Mouse (Mus musculus): Measurements from ENCODE around the gene Tes3-ps.

Gene Tes3-ps

DNA sequence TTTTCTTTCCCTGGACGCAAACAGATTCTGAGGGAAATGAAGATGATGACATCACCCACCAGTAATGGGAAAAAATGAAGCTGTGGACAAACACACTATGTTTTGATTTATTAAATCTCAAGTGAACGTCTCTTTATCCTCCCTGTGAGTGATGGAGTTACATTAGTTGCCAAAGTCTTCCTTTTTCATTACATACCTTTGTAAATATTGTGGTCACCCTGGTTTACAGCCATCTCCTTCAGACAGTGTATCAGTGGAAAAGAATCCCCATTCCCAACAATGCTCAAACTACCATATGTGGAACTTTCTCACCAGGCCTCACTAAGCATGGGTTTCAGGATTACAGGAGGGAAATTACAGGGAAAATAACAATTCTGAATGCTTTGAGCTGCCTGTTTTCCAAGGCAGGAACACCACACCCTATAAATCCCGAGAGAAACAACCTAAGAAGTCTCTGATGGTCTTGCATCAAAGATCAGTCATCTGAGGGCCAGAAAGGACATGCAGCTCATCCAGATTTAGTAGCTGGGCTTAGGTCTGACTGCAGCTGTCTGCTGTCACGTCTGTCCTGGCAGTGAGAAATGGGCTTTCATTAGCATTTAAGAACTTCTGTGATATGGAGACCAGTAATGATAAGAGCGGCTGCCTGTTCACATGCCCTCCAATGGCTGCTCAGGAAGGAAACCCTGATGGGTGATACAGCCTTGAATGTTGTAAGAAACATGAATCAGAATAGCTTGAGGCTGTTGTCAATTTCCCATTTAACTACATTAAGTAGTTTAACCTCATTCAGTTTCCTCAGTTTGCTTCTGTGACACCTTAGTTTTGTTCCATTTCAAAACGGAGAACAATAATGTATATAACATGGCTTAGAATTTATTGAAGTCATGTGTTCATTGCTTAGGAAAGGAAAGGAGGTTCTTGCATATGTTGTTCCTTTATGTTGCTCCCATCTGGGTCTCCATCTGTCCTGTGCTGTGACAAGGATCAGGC, at the start of gene Tes3-ps:
Gene Tes3-ps, plus strand, starts transcription at position 943 of the 993 bp plus-strand sequence.
- DNase-seq (ENCODE audit: low spot score): no peak

DNA sequence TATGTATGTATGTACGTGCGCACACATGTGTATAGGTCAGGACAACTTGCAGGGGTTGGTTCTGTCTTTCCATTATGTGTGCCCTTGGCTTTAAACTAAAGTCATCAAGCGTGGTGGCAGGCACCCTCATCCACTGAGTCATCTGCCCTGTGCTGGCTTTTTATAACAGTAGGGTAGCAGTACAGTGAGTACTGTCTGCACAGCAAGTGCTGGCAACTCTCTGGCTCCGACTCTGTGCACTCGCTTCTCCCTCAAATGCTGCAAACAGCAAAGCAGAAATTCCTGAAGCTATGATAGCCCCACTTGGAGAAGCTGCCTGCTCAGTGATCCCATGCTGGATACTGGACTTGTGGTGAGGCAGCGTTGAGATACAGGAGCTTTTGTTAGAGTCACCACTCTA, 48.7 kb upstream of the Tes3-ps start:
- DNase-seq (ENCODE audit: low spot score): no peak

DNA sequence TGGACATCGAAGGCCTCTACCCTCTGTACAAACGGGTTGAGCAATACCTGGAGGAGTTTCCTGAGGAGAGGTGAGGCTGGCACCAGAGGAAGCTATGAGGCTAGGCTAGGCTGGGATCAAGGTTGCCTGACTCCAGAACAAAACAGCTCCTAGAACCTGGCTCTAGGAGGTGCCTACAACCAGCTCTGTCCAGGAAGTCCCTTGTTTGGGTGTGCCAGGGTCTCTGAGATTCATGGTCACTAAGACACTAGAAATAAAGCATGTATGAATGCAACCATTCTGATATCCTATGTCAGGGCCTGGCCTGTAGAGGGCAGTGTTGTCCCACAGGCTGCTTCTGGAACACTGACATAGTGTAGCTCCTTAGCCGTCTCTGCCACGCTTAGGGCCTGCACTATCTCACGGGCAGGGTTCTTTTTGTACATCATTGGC, 43.8 kb upstream of the Tes3-ps start:
- DNase-seq (ENCODE audit: low spot score): peak; percentile 75

DNA sequence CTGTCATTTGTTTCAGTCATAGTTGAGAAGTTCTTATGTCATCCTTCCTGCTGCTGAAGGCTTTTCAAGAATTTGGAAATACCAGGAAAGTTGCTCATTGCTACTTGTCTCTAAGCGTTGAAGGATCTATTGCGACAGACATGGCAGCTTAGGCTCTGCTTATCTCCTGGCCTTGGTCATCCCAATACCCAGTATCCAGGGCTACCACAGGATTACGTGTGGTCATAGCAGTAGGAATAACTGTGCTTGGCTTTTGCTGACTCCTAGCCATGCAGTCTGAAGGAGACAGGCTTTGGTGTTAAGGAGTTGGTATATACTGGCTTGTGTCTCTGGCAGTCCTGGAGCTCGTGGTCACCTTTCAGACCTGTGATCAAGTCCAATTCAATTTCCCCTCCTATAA, 32.8 kb upstream of the Tes3-ps start:
- DNase-seq (ENCODE audit: low spot score): peak; percentile 58

DNA sequence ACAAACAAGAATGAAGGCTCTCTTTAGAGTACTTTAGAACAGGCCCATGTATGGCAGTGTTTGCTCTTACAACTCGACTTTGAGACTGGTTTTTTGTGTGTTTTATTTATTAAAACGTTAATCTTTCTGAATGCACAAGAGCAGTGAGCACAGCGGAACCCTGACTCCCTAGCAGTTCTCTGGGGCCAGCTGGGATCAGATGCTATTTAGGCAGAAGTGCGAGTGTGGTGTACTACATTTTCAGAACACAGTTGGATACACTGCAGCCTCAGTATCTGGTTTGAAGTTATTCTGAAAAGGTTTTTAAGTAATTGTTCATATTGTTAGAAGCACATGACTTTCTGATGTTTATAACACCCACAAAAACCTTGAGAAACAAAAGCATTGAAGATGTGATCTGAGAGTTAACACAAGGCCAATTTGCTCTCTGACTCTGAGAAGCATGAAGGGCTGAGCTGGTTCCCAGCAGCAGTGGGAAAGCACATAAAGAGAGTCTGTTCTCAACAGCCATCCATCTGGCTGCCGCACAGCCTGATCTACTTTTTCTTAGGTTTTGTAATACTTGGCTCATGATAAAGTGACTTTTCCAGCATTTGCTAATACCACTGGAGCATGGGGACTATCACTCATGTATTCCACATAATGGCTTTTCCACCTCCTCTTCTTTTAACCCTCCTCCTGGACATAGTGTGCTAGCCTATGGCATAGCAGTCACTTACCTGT, 32.3 kb upstream of the Tes3-ps start:
- no peak for DNase-seq (ENCODE audit: low spot score)

DNA sequence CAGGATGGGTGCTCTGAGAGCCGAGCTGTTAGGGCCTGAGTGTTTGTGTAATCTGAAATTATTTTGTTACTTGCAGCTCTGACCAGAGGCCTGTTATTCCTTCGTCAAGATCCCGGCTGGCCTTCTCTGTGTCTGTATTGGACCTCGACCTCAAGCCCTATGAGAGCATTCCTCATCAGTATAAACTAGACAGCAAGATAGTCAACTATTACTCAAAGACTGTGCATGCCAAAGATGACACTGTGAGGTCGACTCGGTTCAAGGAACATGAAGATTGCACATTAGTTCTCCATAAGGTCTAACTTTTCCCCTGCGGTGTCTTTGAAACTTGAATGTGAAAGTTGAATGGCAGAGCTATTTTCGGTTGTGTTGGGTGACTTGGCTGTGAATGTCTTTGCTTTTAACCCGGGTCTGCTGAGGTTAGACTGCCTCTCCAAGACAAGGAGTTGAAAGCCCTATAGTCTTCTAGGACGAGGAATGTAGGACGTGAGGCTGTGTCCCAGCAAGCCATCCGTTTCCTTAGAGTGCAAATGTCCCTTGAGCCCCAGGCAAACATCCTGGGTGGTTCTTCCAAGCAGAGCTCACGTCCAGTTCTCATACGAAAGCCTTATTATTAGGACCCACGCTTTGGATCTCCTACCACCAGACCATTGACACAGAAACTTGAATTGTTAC, 31.5 kb upstream of the Tes3-ps start:
- DNase-seq (ENCODE audit: low spot score): peak; percentile 36

DNA sequence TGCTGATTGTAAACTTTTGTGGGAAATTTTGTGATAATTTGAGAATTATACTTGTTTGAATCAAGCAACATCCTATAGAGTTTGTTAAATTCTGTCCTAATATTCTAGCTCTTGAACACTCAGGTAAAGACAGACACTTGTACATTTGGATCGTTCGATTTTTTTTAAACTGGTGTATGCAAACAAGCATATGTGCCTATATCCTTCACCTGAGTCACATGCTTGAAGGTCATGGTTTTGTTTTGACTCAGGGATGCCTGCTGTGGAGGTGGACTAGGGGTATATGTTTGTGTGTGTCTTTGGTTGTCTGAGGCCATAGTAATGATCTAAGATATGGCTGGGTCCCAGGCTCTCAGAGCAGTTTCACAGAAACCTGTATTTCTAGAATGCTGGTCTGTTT, 30.2 kb upstream of the Tes3-ps start:
- no peak for DNase-seq (ENCODE audit: low spot score)

DNA sequence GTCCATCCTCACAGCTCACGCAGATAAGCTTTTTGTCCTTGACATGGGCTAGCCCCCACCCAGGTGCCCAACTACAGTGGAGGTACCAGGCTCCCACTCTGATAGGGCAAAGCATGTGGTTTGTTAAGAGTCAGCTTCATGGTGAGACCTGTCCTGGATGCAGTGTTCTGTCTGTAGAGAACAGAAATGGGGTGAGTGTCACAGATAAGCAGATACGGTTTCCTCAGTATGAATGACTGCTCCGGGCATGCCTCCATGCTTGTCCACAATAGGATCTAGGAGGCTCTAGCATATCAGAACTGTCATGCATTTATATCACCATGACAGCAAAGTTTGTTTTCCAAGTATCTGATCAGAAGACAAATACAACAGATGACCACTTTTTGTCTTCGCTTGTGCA, 27.2 kb upstream of the Tes3-ps start:
- no peak for DNase-seq (ENCODE audit: low spot score)

DNA sequence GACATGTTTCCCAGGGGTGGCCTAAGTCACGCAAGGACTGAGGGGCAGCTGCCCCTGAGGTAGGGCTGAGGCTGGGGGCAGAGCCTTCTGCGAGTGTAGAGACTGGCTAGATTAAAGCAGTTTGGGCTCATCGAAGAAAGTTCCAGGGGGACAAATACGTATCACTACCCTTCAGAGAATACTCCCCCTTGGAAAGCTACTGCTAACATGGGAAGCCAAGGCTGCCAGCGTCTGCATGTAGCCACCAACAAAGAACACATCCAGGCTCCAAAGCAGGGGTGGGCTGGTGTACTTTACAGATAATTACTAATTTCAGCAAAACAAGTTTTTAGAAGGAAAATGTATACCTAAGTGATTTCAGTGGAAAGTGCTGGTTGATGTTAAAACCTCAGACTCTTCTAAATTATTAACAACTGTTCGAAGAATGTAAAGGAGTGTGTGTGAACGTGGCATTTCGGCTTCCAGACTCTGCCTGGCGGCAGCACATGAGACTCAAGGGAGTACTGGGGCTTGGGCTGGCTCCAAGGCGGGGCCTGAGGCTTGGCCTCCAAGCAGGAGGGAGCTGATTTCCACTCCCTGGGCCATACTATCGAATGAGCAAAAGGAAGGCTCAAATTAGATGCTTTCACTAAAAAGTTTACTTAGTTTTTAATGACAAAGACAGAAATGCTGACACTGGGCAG, 26.6 kb upstream of the Tes3-ps start:
- DNase-seq (ENCODE audit: low spot score): peak; percentile 39

DNA sequence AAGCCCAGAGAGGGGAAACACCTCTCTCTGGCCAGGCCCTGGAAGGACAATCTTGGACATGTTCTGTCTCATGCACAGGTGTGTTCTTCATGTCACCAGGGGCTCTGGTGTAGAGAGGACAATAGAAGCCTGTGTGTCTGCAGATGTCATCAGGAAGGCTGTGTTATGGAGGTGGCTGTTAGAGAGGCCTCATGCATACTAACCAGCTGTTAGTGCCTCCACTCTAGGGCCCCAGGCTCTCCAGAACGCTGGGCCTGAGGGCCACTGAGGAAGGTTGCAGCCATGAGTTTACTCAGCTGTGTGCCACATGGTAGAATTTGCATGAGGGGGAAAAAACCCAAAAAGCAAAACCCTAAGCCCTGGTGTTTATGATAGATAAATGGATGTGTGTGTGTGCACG, 25.5 kb upstream of the Tes3-ps start:
- no peak for DNase-seq (ENCODE audit: low spot score)

DNA sequence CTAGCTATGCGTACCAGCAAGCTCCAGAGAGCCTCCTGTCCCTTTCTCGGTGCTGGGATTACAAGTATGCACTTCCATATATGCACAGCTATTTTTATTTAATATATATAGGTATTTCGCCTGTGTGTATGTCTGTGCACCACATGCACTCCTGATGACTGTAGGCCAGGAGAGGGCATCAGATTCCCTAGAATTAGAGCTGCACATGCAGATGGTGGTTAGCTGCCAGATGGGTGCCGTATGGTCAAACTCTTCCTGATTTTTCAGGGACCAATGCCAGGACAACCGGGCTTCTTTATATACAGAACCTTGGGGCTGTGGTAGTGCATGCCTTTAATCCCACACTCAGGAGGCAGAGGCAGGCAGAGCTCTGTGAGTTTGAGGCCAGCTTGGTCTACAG, 24.1 kb upstream of the Tes3-ps start:
- DNase-seq (ENCODE audit: low spot score): no peak

DNA sequence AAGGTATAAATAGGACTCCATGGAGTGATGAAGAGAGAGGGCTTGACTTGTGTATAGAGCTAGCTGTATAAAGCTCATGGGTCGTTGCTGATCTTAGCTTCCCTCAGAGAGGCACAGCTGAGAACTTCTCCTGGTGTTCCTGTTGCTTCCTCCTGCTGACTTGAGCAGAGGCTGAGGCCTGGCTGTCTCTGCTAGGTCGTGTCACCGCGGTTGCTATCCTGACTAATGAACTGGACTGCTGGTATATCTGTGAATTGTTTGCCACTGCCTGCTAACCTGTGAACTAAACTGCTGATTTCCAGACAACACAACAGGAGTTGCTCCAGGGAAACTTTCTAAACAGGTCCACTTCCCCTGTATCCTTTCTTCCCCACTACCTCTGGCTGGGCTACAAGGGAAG, 22.8 kb upstream of the Tes3-ps start:
- DNase-seq (ENCODE audit: low spot score): no peak

DNA sequence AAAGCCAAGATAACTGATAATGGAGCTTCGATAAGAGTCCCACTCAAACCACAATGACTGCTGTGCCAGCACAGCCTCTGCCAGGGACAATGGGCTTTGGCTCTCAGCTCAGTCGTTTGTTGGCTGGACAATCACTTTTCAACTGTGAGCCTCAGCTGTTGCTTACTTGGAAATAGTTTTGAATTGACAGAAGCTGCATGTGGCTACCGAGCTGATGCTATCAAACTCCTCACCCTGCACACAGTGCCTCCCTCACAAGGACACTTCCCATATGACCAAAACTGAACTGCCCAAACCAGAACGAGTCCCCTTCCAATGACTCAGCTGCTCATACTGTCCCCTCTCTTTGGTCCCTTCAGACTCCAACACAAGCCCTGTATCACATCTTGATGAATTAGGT, 22.3 kb upstream of the Tes3-ps start:
- DNase-seq (ENCODE audit: low spot score): peak; percentile 62

DNA sequence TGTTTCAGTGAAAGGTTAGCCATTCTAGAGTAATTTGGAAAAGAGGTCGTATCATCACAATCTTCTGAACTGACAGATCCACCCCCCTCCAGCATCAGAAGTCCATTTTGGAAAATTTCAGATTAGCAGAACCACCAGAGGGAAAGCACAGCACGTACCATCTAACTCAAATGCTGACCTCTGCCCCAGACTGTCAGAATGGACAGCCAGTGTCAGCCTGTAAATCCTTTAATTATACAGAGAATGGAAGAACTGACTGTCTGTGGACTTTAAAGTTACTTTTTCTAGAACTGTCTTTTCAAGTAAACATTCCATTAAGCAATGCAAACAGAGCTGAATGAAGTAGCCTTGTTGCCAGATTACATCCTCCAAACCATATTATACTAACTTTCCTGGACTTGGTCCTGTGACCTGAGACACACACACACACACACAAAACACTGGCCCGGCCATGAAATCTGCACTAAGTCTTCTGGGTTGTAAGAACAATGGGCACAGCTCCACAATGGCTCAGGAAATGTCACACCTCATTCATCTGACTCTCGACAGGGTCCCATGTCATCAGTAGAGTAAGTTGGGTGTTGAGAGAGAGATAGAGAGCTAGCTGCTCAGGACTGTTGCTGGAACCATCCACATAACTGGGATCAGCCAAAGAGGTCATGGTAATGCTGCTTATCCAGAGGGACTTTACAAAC, 21.0 kb upstream of the Tes3-ps start:
- no peak for DNase-seq (ENCODE audit: low spot score)

DNA sequence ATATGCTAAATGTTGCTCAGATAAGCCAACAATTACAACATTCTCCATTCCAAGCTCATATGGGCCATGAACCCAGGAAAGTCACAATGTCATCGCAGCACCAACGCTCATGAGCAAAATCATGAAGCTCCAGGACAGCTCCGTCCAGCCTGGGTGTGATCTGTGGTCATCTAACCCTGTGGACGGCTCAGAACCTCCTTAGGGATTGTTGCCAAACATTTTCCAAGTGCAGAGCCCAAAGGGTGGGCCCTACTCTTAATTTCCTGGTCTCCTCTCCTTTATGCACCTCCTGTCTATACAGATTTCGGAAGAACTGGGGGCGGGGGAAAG, 20.5 kb upstream of the Tes3-ps start:
- no peak for DNase-seq (ENCODE audit: low spot score)

DNA sequence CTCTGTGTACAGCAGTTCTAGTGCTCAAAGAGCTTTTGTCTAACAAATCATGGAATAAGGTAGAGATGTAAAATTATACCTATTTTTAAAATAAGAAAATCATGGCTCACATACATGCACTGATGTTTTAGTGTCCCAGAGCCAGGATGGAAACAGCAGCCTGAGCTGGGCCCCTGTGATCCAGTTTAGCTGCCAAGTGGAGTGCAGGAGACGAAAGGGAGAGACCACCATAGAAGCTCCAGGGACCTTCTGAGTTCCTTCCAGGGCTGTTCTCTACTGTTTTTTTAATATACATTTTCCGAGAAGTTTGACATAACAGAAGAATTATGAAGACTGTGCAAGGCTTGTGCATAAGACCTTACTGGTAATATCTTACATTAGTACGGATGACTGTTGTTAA, 15.2 kb upstream of the Tes3-ps start:
- no peak for DNase-seq (ENCODE audit: low spot score)

DNA sequence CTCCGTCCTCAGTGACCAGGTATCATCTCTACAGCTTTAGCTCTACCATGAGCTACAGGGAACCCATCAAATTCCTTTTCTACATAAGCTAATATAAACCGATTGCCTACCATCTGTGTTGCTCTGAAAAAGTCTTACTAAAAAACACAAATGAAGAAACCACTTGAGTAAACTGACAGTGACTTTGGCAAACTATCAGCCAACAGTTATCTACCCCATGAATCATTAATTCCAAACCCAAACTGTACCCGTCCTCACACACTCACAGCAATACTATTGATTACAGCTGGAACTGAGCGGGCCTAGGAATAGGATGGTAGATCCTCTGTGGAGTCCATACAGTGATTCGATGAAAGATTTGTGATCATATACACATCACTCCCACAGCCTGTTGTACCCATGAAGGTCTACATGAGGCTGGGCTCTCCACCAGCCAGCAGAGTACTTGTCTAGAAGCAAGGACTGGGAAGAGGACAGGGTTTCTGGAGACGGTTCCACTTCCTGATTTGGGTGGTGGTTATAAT, 14.2 kb upstream of the Tes3-ps start:
- no peak for DNase-seq (ENCODE audit: low spot score)

DNA sequence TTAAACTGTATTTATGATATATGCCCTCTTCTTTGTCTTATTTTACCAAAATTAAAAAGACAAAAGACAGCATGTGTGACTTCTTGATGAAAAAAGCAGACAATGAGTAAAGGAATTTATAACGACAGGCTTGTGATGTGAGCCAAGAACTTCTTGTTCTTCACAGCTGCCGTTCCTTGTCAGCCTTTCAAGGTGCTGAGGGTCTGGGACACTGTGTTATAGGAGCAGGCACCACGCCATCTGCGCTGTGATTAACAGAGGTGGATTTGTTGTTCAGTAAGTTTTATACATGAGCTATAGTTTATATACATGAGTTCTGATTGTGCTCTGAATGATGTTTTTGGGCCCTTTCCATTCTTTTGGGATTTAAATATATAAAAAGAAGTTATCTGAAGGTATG, 13.7 kb upstream of the Tes3-ps start:
- DNase-seq (ENCODE audit: low spot score): no peak

DNA sequence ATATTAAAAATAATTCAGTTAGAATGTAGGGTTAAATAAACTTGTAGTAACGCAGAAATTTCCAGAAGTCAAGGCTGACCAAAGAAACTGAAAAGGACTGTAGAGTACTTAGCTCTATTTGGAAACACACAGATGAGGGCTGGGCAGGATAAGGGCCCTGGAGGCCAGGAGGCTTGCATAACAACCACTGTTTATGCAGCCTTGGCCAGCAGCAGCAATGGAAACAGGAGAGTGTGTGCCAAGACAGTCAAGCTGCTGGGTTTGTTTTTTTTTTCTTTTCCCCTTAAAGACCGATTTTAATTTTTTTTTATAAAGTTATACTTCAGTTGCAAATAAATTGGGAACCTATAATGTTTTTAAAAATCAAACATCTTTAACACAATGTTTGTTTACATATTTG, 13.1 kb upstream of the Tes3-ps start:
- peak; percentile 91 for DNase-seq (ENCODE audit: low spot score)

DNA sequence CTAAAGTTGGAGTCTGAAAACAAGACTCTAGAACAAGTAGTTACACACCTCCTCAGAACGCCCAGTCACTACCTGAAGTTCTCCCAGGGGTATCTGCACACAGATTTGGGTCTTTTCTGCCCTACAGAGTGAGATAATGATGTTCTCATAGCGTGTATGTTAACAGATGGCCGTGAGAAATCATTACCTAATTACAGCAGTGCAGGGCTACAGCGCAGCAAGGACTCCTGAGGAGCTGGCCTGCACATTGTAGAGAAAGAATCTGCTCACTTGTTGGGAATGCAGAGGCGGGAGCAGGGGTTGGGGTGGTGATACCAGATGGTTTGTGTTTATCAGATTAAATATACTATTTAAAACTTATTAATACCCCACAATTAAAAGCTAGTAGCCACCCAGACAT, 12.6 kb upstream of the Tes3-ps start:
- DNase-seq (ENCODE audit: low spot score): no peak

DNA sequence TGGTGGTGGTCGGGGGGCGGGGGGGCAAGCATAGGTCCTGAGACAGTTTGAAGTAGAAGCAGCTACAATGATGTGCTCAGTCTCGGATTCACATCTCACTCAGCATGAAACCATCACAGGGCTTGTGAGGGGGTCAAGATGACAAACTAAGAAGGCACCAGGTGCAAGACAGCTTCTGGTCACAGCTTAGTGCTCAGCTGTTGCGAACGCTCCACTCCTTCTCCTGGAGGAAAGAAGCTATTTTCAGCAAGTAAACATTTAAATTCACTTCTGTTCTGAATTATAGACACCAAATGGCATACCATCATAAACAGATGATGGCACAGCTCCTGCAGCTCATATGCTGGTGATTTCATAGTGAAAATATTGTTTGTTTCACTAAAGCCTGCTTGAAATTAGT, 7.7 kb upstream of the Tes3-ps start:
- DNase-seq (ENCODE audit: low spot score): no peak
